Mouse (Mus musculus): ENCODE measurements around the gene Dnah17. TPM values are rescaled to one million over a fixed set of nuclear protein-coding genes. Genes with fewer than 3 reads are reported as not detected.

Gene Dnah17
- polyA plus RNA-seq, 1 experiment, result 0.14 TPM

- TF ChIP-seq CTCF (IDR thresholded peaks at IDR 0.05; ENCODE audit: extremely low read depth, insufficient read length, insufficient replicate concordance, low read depth, low read length) (no peak), POLR2A (IDR thresholded peaks at IDR 0.05; ENCODE audit: low read depth, low read length) (no peak)
- Histone ChIP-seq H3K27ac (ENCODE audit: insufficient read depth, low read depth, low read length) (no peak overlapping the region), H3K36me3 (ENCODE audit: control insufficient read depth, insufficient read depth, low read length) (no peaks in the 10 kb centered on the region), H3K4me3 (ENCODE audit: low read depth, low read length) (no peak overlapping the region), H3K4me1 (ENCODE audit: control insufficient read depth, insufficient read depth, insufficient read length, low read length) (no peaks in the 10 kb centered on the region), H3K27me3 (ENCODE audit: control insufficient read depth, insufficient read depth, low read length) (no peaks in the 10 kb centered on the region)
- 78% methylated on average over 14 of the region's 14 CpGs for WGBS
Observed at GRCm38 (mm10) chr11:118079750-118080149, 50.7 kb downstream of the Dnah17 start.

DNA sequence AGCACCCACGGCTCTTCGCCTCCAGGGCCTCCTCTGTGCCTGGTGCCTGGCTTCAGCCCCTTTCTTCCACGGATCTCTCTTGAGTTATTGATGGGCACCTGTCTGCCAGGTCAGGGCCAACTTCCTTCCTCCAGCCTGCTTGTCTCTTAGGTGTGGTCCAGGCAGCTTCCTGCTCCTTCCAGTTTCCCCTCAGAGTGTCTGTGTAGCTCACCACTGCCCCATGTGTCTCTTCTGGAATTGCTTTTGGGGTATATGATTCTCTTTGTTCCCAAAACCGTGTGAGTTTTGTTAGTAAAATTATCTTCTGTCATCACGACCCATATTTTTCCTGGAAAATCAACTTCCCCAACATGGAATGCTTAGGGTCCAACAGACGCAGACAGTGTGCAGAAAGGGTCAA lies 53.5 kb downstream of the Dnah17 start:
- Histone ChIP-seq H3K4me1 (ENCODE audit: control insufficient read depth, insufficient read depth, insufficient read length, low read length) (no peaks in the 10 kb centered on the region), H3K4me3 (ENCODE audit: low read depth, low read length) (no peak overlapping the region), H3K27me3 (ENCODE audit: control insufficient read depth, insufficient read depth, low read length) (no peaks in the 10 kb centered on the region), H3K27ac (ENCODE audit: insufficient read depth, low read depth, low read length) (no peak overlapping the region), H3K36me3 (ENCODE audit: control insufficient read depth, insufficient read depth, low read length) (no peaks in the 10 kb centered on the region)
- no peak for TF ChIP-seq POLR2A (IDR thresholded peaks at IDR 0.05; ENCODE audit: low read depth, low read length)
- TF ChIP-seq CTCF (IDR thresholded peaks at IDR 0.05; ENCODE audit: extremely low read depth, insufficient read length, insufficient replicate concordance, low read depth, low read length), result no peak
- WGBS, result 69% methylated on average over 6 of the region's 6 CpGs

- Histone ChIP-seq H3K27ac (ENCODE audit: insufficient read depth, low read depth, low read length) (no peak overlapping the region), H3K27me3 (ENCODE audit: control insufficient read depth, insufficient read depth, low read length) (no peaks in the 10 kb centered on the region), H3K36me3 (ENCODE audit: control insufficient read depth, insufficient read depth, low read length) (no peaks in the 10 kb centered on the region), H3K4me3 (ENCODE audit: low read depth, low read length) (no peak overlapping the region), H3K4me1 (ENCODE audit: control insufficient read depth, insufficient read depth, insufficient read length, low read length) (no peaks in the 10 kb centered on the region)
- WGBS, result 59% methylated on average over 17 of the region's 17 CpGs
- TF ChIP-seq CTCF (IDR thresholded peaks at IDR 0.05; ENCODE audit: extremely low read depth, insufficient read length, insufficient replicate concordance, low read depth, low read length) (no peak), POLR2A (IDR thresholded peaks at IDR 0.05; ENCODE audit: low read depth, low read length) (no peak)
Observed at GRCm38 (mm10) chr11:118075035-118075522, 55.4 kb downstream of the Dnah17 start.

- no peaks in the 10 kb centered on the region for H3K27me3 ChIP-seq (ENCODE audit: control insufficient read depth, insufficient read depth, low read length)
- H3K36me3 ChIP-seq (ENCODE audit: control insufficient read depth, insufficient read depth, low read length), result no peaks in the 10 kb centered on the region
- H3K4me3 ChIP-seq (ENCODE audit: low read depth, low read length), result no peak overlapping the region
- H3K4me1 ChIP-seq (ENCODE audit: control insufficient read depth, insufficient read depth, insufficient read length, low read length), result no peaks in the 10 kb centered on the region
- 58% methylated on average over 11 of the region's 11 CpGs for WGBS
- TF ChIP-seq CTCF (IDR thresholded peaks at IDR 0.05; ENCODE audit: extremely low read depth, insufficient read length, insufficient replicate concordance, low read depth, low read length), result no peak
- TF ChIP-seq POLR2A (IDR thresholded peaks at IDR 0.05; ENCODE audit: low read depth, low read length), result no peak
- H3K27ac ChIP-seq (ENCODE audit: insufficient read depth, low read depth, low read length), result no peak overlapping the region
Observed at GRCm38 (mm10) chr11:118071227-118071912, 59.1 kb downstream of the Dnah17 start.

DNA sequence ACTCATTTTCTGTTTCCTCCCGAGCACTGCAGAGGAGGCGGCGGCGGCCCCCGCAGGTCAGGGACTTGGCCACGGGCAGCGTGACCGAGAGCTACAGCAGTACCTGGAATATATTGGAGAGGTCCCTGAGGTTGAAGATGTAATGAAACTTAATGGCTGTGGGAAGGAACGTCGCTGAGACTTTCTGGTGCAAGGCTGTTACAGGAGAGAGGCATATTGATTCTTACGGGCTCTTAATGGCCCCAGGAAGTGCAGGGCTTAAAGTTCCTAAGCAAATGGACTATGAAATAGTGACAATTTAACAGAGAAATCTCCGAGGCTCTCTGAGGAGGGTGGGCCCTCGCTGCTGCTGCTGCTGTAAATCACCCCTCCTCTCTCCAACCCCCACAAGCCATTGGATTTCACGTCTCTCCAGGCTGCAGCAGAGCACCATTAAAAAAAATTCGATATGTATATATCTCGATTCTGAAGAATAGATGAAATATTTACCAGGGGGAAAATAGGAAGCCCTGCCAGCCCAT lies 61.6 kb downstream of the Dnah17 start:
- Histone ChIP-seq H3K27me3 (ENCODE audit: control insufficient read depth, insufficient read depth, low read length) (no peaks in the 10 kb centered on the region), H3K4me1 (ENCODE audit: control insufficient read depth, insufficient read depth, insufficient read length, low read length) (no peaks in the 10 kb centered on the region), H3K36me3 (ENCODE audit: control insufficient read depth, insufficient read depth, low read length) (no peaks in the 10 kb centered on the region), H3K27ac (ENCODE audit: insufficient read depth, low read depth, low read length) (no peak overlapping the region), H3K4me3 (ENCODE audit: low read depth, low read length) (no peak overlapping the region)
- 43% methylated on average over 16 of the region's 16 CpGs for WGBS
- TF ChIP-seq POLR2A (IDR thresholded peaks at IDR 0.05; ENCODE audit: low read depth, low read length), result no peak
- no peak for TF ChIP-seq CTCF (IDR thresholded peaks at IDR 0.05; ENCODE audit: extremely low read depth, insufficient read length, insufficient replicate concordance, low read depth, low read length)

- Histone ChIP-seq H3K36me3 (ENCODE audit: control insufficient read depth, insufficient read depth, low read length) (no peaks in the 10 kb centered on the region), H3K27ac (ENCODE audit: insufficient read depth, low read depth, low read length) (no peak overlapping the region), H3K27me3 (ENCODE audit: control insufficient read depth, insufficient read depth, low read length) (no peaks in the 10 kb centered on the region), H3K4me1 (ENCODE audit: control insufficient read depth, insufficient read depth, insufficient read length, low read length) (no peaks in the 10 kb centered on the region), H3K4me3 (ENCODE audit: low read depth, low read length) (no peak overlapping the region)
- 76% methylated on average over 8 of the region's 8 CpGs for WGBS
- TF ChIP-seq CTCF (IDR thresholded peaks at IDR 0.05; ENCODE audit: extremely low read depth, insufficient read length, insufficient replicate concordance, low read depth, low read length) (no peak), POLR2A (IDR thresholded peaks at IDR 0.05; ENCODE audit: low read depth, low read length) (no peak)
Observed at GRCm38 (mm10) chr11:118067588-118067987, 62.8 kb downstream of the Dnah17 start.

DNA sequence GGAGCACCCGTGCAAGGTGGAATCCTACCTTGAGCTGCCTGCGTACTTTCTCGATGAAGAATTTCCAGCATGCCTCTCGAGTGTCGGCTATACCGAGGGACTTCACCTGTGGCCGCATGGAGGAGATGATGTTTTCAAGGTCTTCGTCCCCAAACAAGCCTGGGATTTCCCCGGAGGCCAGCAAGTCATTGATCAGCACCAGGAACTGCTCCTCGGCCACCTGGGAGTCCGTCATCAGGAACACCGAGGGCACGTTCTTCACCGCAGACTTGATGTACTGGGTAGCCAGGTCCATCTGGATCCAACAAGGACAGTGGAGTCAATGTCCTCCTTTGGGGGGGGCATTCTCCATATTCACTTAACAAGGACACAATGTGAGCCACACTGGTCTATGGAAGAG lies 70.4 kb downstream of the Dnah17 start:
- H3K27ac ChIP-seq (ENCODE audit: insufficient read depth, low read depth, low read length), result no peak overlapping the region
- H3K4me3 ChIP-seq (ENCODE audit: low read depth, low read length), result no peak overlapping the region
- no peaks in the 10 kb centered on the region for H3K4me1 ChIP-seq (ENCODE audit: control insufficient read depth, insufficient read depth, insufficient read length, low read length)
- WGBS, result 66% methylated on average over 14 of the region's 14 CpGs
- TF ChIP-seq CTCF (IDR thresholded peaks at IDR 0.05; ENCODE audit: extremely low read depth, insufficient read length, insufficient replicate concordance, low read depth, low read length) (no peak), POLR2A (IDR thresholded peaks at IDR 0.05; ENCODE audit: low read depth, low read length) (no peak)
- H3K27me3 ChIP-seq (ENCODE audit: control insufficient read depth, insufficient read depth, low read length), result no peaks in the 10 kb centered on the region
- H3K36me3 ChIP-seq (ENCODE audit: control insufficient read depth, insufficient read depth, low read length), result no peaks in the 10 kb centered on the region

Measured in small intestine, adult 2 months (tissue).